Mouse (Mus musculus): Measurements from ENCODE around the gene Spast. TPM values are rescaled to one million over a fixed set of nuclear protein-coding genes. Genes with fewer than 3 reads are reported as not detected.
A peak's percentile ranks its signal among the peaks of the same experiment; 100 is the strongest.
"Not testable (repeated sequence)": the region's sequence is repeated elsewhere in the genome, so short reads cannot be mapped to it uniquely, and the experiment has no call there.

Gene Spast
- polyA plus RNA-seq, 1 experiment from 2014 or later = 9.1 TPM

DNA sequence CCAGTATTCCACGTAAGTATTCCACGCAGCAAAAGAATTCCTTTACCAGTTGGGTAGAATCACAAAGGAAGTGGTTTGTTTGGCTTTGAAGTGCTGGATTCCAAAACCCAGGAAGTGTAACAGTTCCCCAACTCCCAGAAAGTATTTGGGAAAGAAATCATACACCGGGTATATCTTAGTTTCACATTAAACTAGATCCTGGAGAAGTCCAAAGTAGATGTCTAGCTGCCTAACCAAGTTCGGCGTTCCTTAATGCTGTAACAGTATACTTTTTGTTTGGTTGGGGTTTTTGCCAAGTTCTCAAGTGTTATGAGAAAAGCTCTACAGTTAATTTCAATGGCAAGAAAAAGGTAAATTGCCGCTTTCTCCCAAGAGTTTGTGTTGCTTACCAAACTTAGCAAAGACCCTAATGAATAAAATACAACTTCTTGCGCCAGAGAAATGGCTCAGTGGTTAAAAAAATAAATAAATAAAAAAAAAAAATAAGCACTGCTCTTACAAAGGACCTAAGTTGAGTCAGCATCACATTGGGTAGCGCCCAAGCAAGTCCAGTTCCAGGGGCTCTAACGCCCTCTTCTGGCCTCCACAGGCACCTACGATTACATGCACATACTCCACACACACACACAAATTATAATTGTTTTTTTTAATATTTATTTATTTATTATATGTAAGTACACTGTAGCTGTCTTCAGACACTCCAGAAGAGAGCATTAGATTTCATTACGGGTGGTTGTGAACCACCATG is 42.5 kb upstream of the Spast start:
- peaks cover 11% of the 10 kb centered on the region for H3K36me3 ChIP-seq (ENCODE audit: control insufficient read depth, insufficient read depth)
- H3K27me3 ChIP-seq (ENCODE audit: control insufficient read depth, insufficient read depth, low read length) = no peaks in the 10 kb centered on the region
- H3K4me2 ChIP-seq (ENCODE audit: low read depth, low read length) = peak overlapping the region; percentile 89
- ATAC-seq (replicated peaks; ENCODE audit: extremely low read depth, insufficient read depth, low FRiP score) = no peak
- no peaks in the 10 kb centered on the region for H3K9me3 ChIP-seq (replicated peaks; ENCODE audit: control insufficient read depth, low read length)
- H3K4me3 ChIP-seq (ENCODE audit: low read length) = peak overlapping the region; percentile 94
- peak overlapping the region; percentile 93 for H3K9ac ChIP-seq (ENCODE audit: low read length)
- 41% methylated on average over 11 of the region's 11 CpGs for WGBS
- H3K4me1 ChIP-seq (ENCODE audit: control insufficient read depth, insufficient read depth, low read length) = peaks cover 11% of the 10 kb centered on the region
- H3K27ac ChIP-seq (ENCODE audit: low read length) = peak overlapping the region; percentile 95

DNA sequence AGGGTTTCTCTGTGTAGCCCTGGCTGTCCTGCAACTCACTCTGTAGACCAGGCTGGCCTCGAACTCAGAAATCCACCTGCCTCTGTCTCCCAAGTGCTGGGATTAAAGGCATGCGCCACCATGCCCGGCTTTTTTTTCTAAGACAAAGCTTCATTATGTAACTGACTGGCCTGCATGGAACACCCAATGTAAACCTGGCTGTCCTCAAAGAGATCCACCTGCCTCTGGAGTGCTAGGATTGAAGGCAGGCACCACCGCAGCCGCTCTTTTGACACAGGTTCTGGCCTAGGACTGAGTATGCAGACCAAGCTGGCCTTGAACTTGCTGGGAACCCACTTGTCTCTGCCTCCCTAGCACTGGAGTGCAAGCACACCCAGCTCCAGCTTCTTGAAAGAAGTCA is 41.8 kb upstream of the Spast start:
- peaks cover 15% of the 10 kb centered on the region for H3K36me3 ChIP-seq (ENCODE audit: control insufficient read depth, insufficient read depth)
- not testable (repeated sequence) for H3K9me3 ChIP-seq (replicated peaks; ENCODE audit: control insufficient read depth, low read length); H3K4me1 ChIP-seq (ENCODE audit: control insufficient read depth, insufficient read depth, low read length); H3K4me2 ChIP-seq (ENCODE audit: low read depth, low read length); H3K27me3 ChIP-seq (ENCODE audit: control insufficient read depth, insufficient read depth, low read length); H3K9ac ChIP-seq (ENCODE audit: low read length); H3K4me3 ChIP-seq (ENCODE audit: low read length); H3K27ac ChIP-seq (ENCODE audit: low read length); ATAC-seq (replicated peaks; ENCODE audit: extremely low read depth, insufficient read depth, low FRiP score)
- WGBS = 89% methylated on average over 5 of the region's 5 CpGs

DNA sequence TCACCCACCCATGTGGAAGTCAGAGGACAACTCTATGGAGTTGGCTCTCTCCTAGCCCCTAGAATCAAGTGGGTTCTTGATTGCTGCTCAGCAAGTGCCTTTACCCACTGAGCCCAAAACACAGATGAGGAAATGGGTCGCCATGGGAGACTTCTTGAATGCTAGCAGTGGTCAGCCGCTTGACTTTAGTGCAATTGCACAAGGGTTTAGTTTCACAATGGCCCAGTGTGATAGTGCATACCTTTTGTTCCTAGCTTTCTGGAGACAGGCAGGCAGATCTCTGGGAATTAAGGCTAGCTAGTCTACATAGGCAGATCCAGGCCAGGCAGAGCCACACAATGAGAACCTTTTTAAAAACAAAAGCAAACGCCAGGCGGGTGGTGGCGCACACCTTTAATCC is 38.7 kb upstream of the Spast start:
- H3K27me3 ChIP-seq (ENCODE audit: control insufficient read depth, insufficient read depth, low read length) = no peaks in the 10 kb centered on the region
- no peak overlapping the region for H3K9ac ChIP-seq (ENCODE audit: low read length)
- WGBS = 88% methylated on average over 5 of the region's 5 CpGs
- ATAC-seq (replicated peaks; ENCODE audit: extremely low read depth, insufficient read depth, low FRiP score) = no peak
- peaks cover 25% of the 10 kb centered on the region for H3K36me3 ChIP-seq (ENCODE audit: control insufficient read depth, insufficient read depth)
- no peak overlapping the region for H3K4me2 ChIP-seq (ENCODE audit: low read depth, low read length)
- no peak overlapping the region for H3K4me3 ChIP-seq (ENCODE audit: low read length)
- no peaks in the 10 kb centered on the region for H3K9me3 ChIP-seq (replicated peaks; ENCODE audit: control insufficient read depth, low read length)
- no peaks in the 10 kb centered on the region for H3K4me1 ChIP-seq (ENCODE audit: control insufficient read depth, insufficient read depth, low read length)
- no peak overlapping the region for H3K27ac ChIP-seq (ENCODE audit: low read length)

DNA sequence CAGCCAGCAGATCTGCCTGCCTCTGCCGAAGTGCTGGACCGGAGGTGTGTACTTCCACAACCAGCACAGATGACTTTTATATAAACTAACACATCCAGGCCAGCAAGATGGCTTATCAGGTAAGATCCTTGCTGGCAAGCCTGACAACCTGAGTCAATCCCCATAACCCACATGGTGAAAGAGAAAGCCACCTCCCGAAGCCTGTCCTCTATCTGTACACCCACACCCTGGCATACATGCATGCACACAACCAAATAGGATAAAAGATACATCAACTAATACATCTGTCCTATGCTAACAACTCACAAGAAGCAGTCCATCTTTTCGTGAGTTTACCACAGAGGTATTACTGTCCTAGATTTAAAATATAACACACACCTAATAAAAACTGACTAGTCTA is 34.7 kb upstream of the Spast start:
- Histone ChIP-seq H3K4me1 (ENCODE audit: control insufficient read depth, insufficient read depth, low read length) (no peaks in the 10 kb centered on the region), H3K4me2 (ENCODE audit: low read depth, low read length) (no peak overlapping the region), H3K9me3 (replicated peaks; ENCODE audit: control insufficient read depth, low read length) (no peaks in the 10 kb centered on the region), H3K27me3 (ENCODE audit: control insufficient read depth, insufficient read depth, low read length) (no peaks in the 10 kb centered on the region), H3K36me3 (ENCODE audit: control insufficient read depth, insufficient read depth) (peaks cover 38% of the 10 kb centered on the region), H3K27ac (ENCODE audit: low read length) (no peak overlapping the region), H3K4me3 (ENCODE audit: low read length) (no peak overlapping the region), H3K9ac (ENCODE audit: low read length) (no peak overlapping the region)
- 78% methylated on average over 4 of the region's 4 CpGs for WGBS
- ATAC-seq (replicated peaks; ENCODE audit: extremely low read depth, insufficient read depth, low FRiP score) = no peak

DNA sequence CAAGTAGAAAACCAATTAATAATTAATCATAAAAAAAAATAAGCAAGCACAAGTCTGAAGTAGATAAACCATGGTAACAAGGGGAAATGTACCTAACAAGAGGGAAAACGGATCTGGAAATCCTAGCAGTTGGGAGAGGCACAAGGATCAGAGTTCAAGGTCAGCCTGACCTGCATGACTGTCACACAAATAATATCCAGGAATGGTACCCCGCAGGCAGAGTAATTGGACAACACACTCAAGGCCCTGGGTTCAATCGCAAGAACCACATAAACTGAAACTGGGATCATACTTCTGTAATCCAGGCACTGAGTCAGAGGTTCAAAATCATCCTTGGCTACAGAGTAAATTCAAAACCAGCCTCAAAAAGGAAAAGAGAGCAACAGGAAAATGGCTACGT is 33.2 kb upstream of the Spast start:
- Histone ChIP-seq H3K36me3 (ENCODE audit: control insufficient read depth, insufficient read depth) (peaks cover 34% of the 10 kb centered on the region), H3K4me2 (ENCODE audit: low read depth, low read length) (no peak overlapping the region), H3K9me3 (replicated peaks; ENCODE audit: control insufficient read depth, low read length) (no peaks in the 10 kb centered on the region), H3K27me3 (ENCODE audit: control insufficient read depth, insufficient read depth, low read length) (no peaks in the 10 kb centered on the region), H3K9ac (ENCODE audit: low read length) (no peak overlapping the region), H3K4me1 (ENCODE audit: control insufficient read depth, insufficient read depth, low read length) (no peaks in the 10 kb centered on the region), H3K27ac (ENCODE audit: low read length) (no peak overlapping the region), H3K4me3 (ENCODE audit: low read length) (no peak overlapping the region)
- WGBS = 93% methylated on average over 4 of the region's 4 CpGs
- ATAC-seq (replicated peaks; ENCODE audit: extremely low read depth, insufficient read depth, low FRiP score) = no peak

DNA sequence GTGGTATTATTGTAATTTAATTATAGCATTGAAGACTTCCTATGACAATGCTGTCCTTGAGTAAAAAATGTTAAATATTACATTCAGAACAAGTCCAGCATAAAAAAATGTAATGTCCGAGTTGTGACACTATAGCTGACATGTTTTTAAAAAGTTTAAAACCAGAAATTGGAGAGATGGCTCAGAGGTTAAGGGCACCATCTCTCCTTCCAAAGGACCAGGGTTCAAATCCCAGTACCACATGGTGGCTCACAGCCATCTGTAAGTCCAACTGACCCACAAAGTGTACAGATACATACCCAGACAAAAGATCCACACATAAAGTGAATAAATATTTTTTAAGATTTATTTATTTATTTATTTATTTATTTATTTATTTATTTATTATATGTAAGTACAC is 32.8 kb upstream of the Spast start:
- ATAC-seq (replicated peaks; ENCODE audit: extremely low read depth, insufficient read depth, low FRiP score) = no peak
- 93% methylated on average over 1 of the region's 1 CpGs for WGBS
- Histone ChIP-seq H3K4me1 (ENCODE audit: control insufficient read depth, insufficient read depth, low read length) (no peaks in the 10 kb centered on the region), H3K4me3 (ENCODE audit: low read length) (no peak overlapping the region), H3K9me3 (replicated peaks; ENCODE audit: control insufficient read depth, low read length) (no peaks in the 10 kb centered on the region), H3K36me3 (ENCODE audit: control insufficient read depth, insufficient read depth) (peaks cover 34% of the 10 kb centered on the region), H3K27me3 (ENCODE audit: control insufficient read depth, insufficient read depth, low read length) (no peaks in the 10 kb centered on the region), H3K9ac (ENCODE audit: low read length) (no peak overlapping the region), H3K4me2 (ENCODE audit: low read depth, low read length) (no peak overlapping the region), H3K27ac (ENCODE audit: low read length) (no peak overlapping the region)

DNA sequence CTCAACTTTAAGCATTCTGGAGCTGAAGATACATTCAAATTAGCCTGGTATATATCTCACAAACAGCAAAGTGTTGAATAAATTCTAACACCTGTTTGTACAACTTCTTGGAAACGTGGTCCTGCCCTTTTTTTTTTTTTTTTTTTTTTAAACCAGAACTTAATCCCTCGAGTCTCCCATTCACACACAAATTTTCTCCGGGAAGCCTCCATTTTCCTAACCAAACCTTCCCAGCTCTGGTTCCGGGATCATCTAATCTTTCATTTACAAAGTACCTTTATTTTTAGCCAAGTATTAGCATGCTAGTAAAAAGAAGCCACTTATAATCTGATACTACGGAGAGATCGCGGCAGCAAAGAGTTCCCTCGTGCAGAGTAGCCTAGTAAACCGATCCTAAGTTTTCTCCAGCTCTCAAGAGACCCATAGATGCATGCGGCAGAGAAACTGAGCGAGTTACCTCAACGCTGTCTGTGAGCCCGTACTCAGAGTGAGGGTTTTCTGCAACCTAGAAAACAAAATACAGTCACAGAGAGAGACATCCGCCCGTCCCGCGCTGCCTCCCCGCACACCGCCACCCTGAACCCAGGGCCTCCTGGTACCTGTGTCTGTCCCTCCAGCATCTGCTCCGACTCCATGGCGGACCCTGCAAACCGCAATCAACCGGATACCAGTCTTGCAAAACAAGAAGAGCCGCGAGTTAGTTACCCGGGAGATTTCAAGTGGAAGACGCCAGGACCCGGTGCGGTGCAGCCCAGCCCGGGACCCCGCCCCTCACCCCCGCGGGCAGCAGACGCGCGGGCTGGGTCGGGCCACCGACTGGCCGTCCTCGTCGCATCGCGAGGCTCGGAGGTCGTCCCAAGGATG is 23.1 kb upstream of the Spast start:
- Histone ChIP-seq H3K4me1 (ENCODE audit: control insufficient read depth, insufficient read depth, low read length) (peaks cover 12% of the 10 kb centered on the region), H3K36me3 (ENCODE audit: control insufficient read depth, insufficient read depth) (peaks cover 5% of the 10 kb centered on the region), H3K9ac (ENCODE audit: low read length) (peak overlapping the region; percentile 91), H3K27ac (ENCODE audit: low read length) (peak overlapping the region; percentile 96), H3K4me3 (ENCODE audit: low read length) (peak overlapping the region; percentile 98), H3K9me3 (replicated peaks; ENCODE audit: control insufficient read depth, low read length) (no peaks in the 10 kb centered on the region), H3K27me3 (ENCODE audit: control insufficient read depth, insufficient read depth, low read length) (no peaks in the 10 kb centered on the region), H3K4me2 (ENCODE audit: low read depth, low read length) (peak overlapping the region; percentile 85)
- WGBS = under 1% methylated on average over 45 of the region's 45 CpGs
- no peak; the same call in 1 of the 2 replicates for ATAC-seq (replicated peaks; ENCODE audit: extremely low read depth, insufficient read depth, low FRiP score)

DNA sequence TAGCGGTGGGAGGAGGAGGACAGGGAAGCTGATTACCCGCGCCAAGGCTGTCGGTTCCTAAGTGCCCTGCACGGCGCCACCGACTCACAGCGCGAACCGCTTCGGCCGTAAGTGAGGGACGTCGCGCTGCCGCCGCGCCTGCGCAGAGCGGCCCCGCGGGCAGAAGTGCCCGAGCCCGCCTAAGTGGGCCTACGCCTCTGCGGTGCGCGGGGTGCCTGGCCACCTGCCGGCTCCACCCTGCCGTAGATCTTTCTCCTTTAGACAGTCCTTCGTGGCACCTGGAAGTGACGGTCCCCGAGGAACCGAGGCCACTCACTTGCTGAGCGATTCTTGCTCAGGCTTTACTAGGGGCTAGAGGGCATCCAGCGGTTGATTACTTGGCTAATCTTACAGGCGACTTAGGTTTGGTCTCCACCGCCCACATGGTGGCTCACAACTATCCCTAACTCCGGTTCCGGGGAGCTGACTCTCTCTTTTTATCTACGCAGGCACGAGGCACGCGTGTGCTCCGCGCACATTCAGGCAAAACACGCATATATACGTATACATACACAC is 22.4 kb upstream of the Spast start:
- H3K4me1 ChIP-seq (ENCODE audit: control insufficient read depth, insufficient read depth, low read length) = peaks cover 12% of the 10 kb centered on the region
- H3K9me3 ChIP-seq (replicated peaks; ENCODE audit: control insufficient read depth, low read length) = no peaks in the 10 kb centered on the region
- peaks cover 5% of the 10 kb centered on the region for H3K36me3 ChIP-seq (ENCODE audit: control insufficient read depth, insufficient read depth)
- 1% methylated on average over 48 of the region's 48 CpGs for WGBS
- no peaks in the 10 kb centered on the region for H3K27me3 ChIP-seq (ENCODE audit: control insufficient read depth, insufficient read depth, low read length)
- H3K4me3 ChIP-seq (ENCODE audit: low read length) = peak overlapping the region; percentile 98
- H3K9ac ChIP-seq (ENCODE audit: low read length) = peak overlapping the region; percentile 91
- peak overlapping the region; percentile 96 for H3K27ac ChIP-seq (ENCODE audit: low read length)
- H3K4me2 ChIP-seq (ENCODE audit: low read depth, low read length) = peak overlapping the region; percentile 85
- ATAC-seq (replicated peaks; ENCODE audit: extremely low read depth, insufficient read depth, low FRiP score) = peak; percentile 92

DNA sequence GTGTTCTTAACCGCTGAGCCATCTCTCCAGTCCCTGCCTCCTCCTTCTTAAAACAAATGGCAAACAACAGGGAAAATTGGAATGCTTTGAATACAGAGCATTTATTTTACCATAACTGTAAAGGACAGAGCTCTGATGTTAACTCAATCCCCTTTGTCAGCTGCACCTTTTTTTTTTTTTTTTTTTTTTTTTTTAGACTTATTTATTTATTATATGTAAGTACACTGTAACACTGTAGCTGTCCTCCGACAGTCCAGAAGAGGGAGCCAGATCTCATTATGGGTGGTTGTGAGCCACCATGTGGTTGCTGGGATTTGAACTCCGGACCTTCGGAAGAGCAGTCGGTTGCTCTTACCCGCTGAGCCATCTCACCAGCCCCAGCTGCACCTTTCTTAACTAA is 20.1 kb upstream of the Spast start:
- 92% methylated on average over 6 of the region's 6 CpGs for WGBS
- Histone ChIP-seq H3K27ac (ENCODE audit: low read length) (no peak overlapping the region), H3K36me3 (ENCODE audit: control insufficient read depth, insufficient read depth) (0 out of 2 replicates have a peak, but pooled peaks cover 2% of the 10 kb centered on the region), H3K9me3 (replicated peaks; ENCODE audit: control insufficient read depth, low read length) (no peaks in the 10 kb centered on the region), H3K4me3 (ENCODE audit: low read length) (no peak overlapping the region), H3K27me3 (ENCODE audit: control insufficient read depth, insufficient read depth, low read length) (no peaks in the 10 kb centered on the region), H3K4me1 (ENCODE audit: control insufficient read depth, insufficient read depth, low read length) (peaks cover 12% of the 10 kb centered on the region), H3K4me2 (ENCODE audit: low read depth, low read length) (no peak overlapping the region), H3K9ac (ENCODE audit: low read length) (no peak overlapping the region)
- no peak for ATAC-seq (replicated peaks; ENCODE audit: extremely low read depth, insufficient read depth, low FRiP score)
